Mouse (Mus musculus) forebrain, embryonic 12.5 days (tissue): ENCODE results near the gene Gm10645. TPM values are rescaled to one million over a fixed set of nuclear protein-coding genes. Genes with fewer than 3 reads are reported as not detected.

Source experiments
- polyA plus RNA-seq: library from polyadenylated mRNA; unstranded; fragments of >200 nt; fragmentation: Nextera tagmentation; extraction: Ambion mirVana; gene quantifications from 2 replicates; pipeline ENCODE4 v1.2.1, GENCODE M21; 2016

Gm10645 gene
- polyA plus RNA-seq, 1 experiment from 2014 or later: 6.2 TPM

Other genes starting within 250 kb of the Gm10645 start
- 11.6 and 12.7 TPM in 2 replicates for gene Tbc1d9, start 818 bp downstream of the Gm10645 start, polyA plus RNA-seq
- not detected in 2 replicates for gene Ucp1, start 124.2 kb upstream of the Gm10645 start, polyA plus RNA-seq
- gene Elmod2, start 166.3 kb upstream of the Gm10645 start, polyA plus RNA-seq: 34.3 and 35.5 TPM in 2 replicates
- gene Mgat4d, start 182.3 kb upstream of the Gm10645 start, polyA plus RNA-seq: not detected in 2 replicates
- gene Clgn, start 223.7 kb upstream of the Gm10645 start, polyA plus RNA-seq: 6.3 and 6.8 TPM in 2 replicates